Mouse (Mus musculus): ENCODE measurements around the gene Psma1. TPM values are rescaled to one million over a fixed set of nuclear protein-coding genes. Genes with fewer than 3 reads are reported as not detected.

Psma1 gene
- 201 and 218 TPM in 2 replicates for polyA plus RNA-seq (2021; fragmentation: Nextera tagmentation)
- long read RNA-seq, experiment 1, transcript Psma1-201 (10 exons, 1,201 nt), result major isoform, 166 of 205 reads
- long read RNA-seq, experiment 1, partial matches to known transcripts, result 12 of 205 reads
- long read RNA-seq, experiment 1, other reads (novel, unspliced or antisense), result 20 of 205 reads
- long read RNA-seq, experiment 2, transcript Psma1-203 (10 exons, 960 nt), result minor isoform, 5 of 271 reads
- long read RNA-seq, experiment 2, transcript Psma1-201 (10 exons, 1,201 nt), result major isoform, 232 of 271 reads
- long read RNA-seq, experiment 2, partial matches to known transcripts, result 5 of 271 reads
- long read RNA-seq, experiment 2, other reads (novel, unspliced or antisense), result 26 of 271 reads

GRCm38 (mm10) chr7:114276005-114276752, at the start of gene Psma1:
Gene Psma1 (minus strand): TSS chr7:114276118.

GRCm38 (mm10) chr7:114253885-114254833, 21.8 kb downstream of the Psma1 start, which contains the start of gene Copb1:
Gene Copb1 (minus strand): TSS chr7:114254711.

Other genes starting within 250 kb of the Psma1 start
- gene Rras2, start 158.3 kb downstream of the Psma1 start, polyA plus RNA-seq (2021; fragmentation: Nextera tagmentation), result 2.6 and 3.0 TPM in 2 replicates
- gene Copb1, start 21.4 kb downstream of the Psma1 start, polyA plus RNA-seq (2021; fragmentation: Nextera tagmentation), result 41.6 and 44.0 TPM in 2 replicates
- gene Pde3b, start 139.2 kb upstream of the Psma1 start, polyA plus RNA-seq (2021; fragmentation: Nextera tagmentation), result 1.2 TPM in 2 replicates

Data from layer of hippocampus, adult 6 months (tissue).